Mouse (Mus musculus): Measurements from ENCODE around the gene Edem3.

The Edem3 gene

DNA sequence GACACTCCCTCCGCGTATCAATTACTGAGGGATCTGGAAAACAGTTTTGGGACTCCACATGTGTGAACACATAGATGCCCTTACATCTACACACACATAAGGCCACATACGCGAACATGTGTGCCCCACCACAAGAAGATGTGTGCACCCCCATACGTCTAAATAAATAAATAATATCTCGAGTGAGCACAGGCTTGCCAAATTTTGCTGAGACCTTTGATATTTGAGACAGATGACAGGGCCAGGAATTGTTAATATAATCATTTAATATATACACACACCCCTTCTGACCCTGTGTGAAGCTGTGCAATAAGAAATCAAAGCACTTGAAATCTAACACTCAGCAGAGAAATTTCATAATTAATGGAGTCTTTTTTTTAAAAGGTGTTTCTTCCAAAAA lies 109.2 kb downstream of the Edem3 start:
- DNase-seq = no peak

Data from kidney, adult 8-10 months (tissue).